Mouse (Mus musculus) liver, embryonic 14.5 days (tissue): ENCODE results near the gene Dnm3. TPM values are rescaled to one million over a fixed set of nuclear protein-coding genes. Genes with fewer than 3 reads are reported as not detected.
A peak's percentile ranks its signal among the peaks of the same experiment; 100 is the strongest.

Source experiments
- ATAC-seq: fragments of 200-750 bp; cut with Nextera tagmentation; 2 replicates; pipeline ENCODE4 v1.8.0; 2017; ENCODE audit warnings: moderate number of reproducible peaks, mild to moderate bottlenecking, moderate library complexity; ENCODE audit not compliant: insufficient read depth
- DNase-seq, 3 experiments: peaks; one replicate each; pipeline ENCODE4 v3.0.0-alpha.2; 2012 to 2013; ENCODE audit warnings: low read depth in 3 of 3, low spot score in 3 of 3
- H3K27ac ChIP-seq: fragments of 300-500 bp; sonication (generic); 2 replicates; pipeline ENCODE4 v1.5.1; 2014; ENCODE audit warnings: moderate library complexity, mild to moderate bottlenecking, control low read depth, inconsistent platforms
- H3K27me3 ChIP-seq: fragments of 300-500 bp; sonication (generic); 2 replicates; pipeline ENCODE4 v1.6.1; 2014; ENCODE audit warnings: mild to moderate bottlenecking, low read length, moderate library complexity; ENCODE audit not compliant: control insufficient read depth, insufficient read depth
- H3K36me3 ChIP-seq: fragments of 300-500 bp; sonication (generic); replicated peaks from 2 replicates; pipeline ENCODE4 v1.6.1; 2014; ENCODE audit warnings: low read depth; ENCODE audit not compliant: control insufficient read depth, insufficient read depth
- H3K4me1 ChIP-seq, 2 experiments: fragments of 200-500 bp in 1 of 2; fragments of 300-500 bp in 1 of 2; sonication (generic) in 1 of 2; replicated peaks; 2 replicates each; pipeline ENCODE4 v1.6.1; 2012 to 2014; ENCODE audit warnings: antibody characterized with exemption in 1 of 2, inconsistent platforms in 1 of 2, low read length in 1 of 2; ENCODE audit not compliant: control insufficient read depth in 2 of 2, insufficient read depth in 2 of 2
- H3K4me2 ChIP-seq: fragments of 300-500 bp; sonication (generic); 2 replicates; pipeline ENCODE4 v1.6.1; 2014; ENCODE audit warnings: low read depth, mild to moderate bottlenecking, control low read depth, moderate library complexity
- H3K4me3 ChIP-seq, 2 experiments: fragments of 200-500 bp in 1 of 2; fragments of 300-500 bp in 1 of 2; sonication (generic) in 1 of 2; 2 replicates each; pipeline ENCODE4 v1.5.1; 2012 to 2014; ENCODE audit warnings: low read depth in 2 of 2, low read length in 2 of 2, mild to moderate bottlenecking in 2 of 2, control low read depth in 1 of 2, inconsistent platforms in 1 of 2, moderate library complexity in 1 of 2; ENCODE audit not compliant: insufficient read depth in 1 of 2
- H3K9ac ChIP-seq: fragments of 300-500 bp; sonication (generic); replicated peaks from 2 replicates; pipeline ENCODE4 v1.6.1; 2014; ENCODE audit warnings: mild to moderate bottlenecking, control low read depth, moderate library complexity
- H3K9me3 ChIP-seq: fragments of 300-500 bp; sonication (generic); 2 replicates; pipeline ENCODE4 v1.6.1; 2016; ENCODE audit warnings: low read length, mixed read lengths; ENCODE audit not compliant: control insufficient read depth
- CTCF ChIP-seq: IDR thresholded peaks from 2 replicates; pipeline ENCODE4 v1.5.1; 2016; ENCODE audit warnings: antibody characterized with exemption, low read depth, control low read depth
- EP300 ChIP-seq: IDR thresholded peaks from 2 replicates; pipeline ENCODE4 v1.6.1; 2016; ENCODE audit warnings: antibody characterized with exemption, low read depth
- WGBS: fragments of 180-500 bp; shearing (Covaris S2); extraction: QIAGEN DNeasy Blood & Tissue Kit; methylation state at CpG from one replicate; pipeline ENCODE4 v1.1.7; 2014; ENCODE audit not compliant: insufficient replicate concordance; 5-methylcytosine and 5-hydroxymethylcytosine counted together
- polyA plus RNA-seq, 2 experiments: library from polyadenylated mRNA; depleted of rRNA in 1 of 2; stranded (reverse) in 1 of 2; unstranded in 1 of 2; fragments of >200 nt; fragmentation: Nextera tagmentation in 1 of 2; extraction: Ambion mirVana in 1 of 2; gene quantifications; 2 replicates each; pipeline versions ENCODE4 v1.2.1 to v1.2.3; 2012 to 2014

The Dnm3 gene
- polyA plus RNA-seq, 2 experiments: 0.61 to 0.96 TPM

- no peaks in the 10 kb centered on the region for H3K9me3 ChIP-seq
- H3K27ac ChIP-seq: no peak overlapping the region
- H3K4me2 ChIP-seq: no peak overlapping the region
- WGBS: 55% methylated on average over 4 of the region's 4 CpGs
- H3K36me3 ChIP-seq: no peaks in the 10 kb centered on the region
- TF ChIP-seq CTCF (no peak), EP300 (no peak)
- H3K27me3 ChIP-seq: no peaks in the 10 kb centered on the region
- H3K4me3 ChIP-seq: no peak overlapping the region
- peaks cover 0 to 7% of the 10 kb centered on the region in 2 experiments; a peak in 2 of 4 replicates for H3K4me1 ChIP-seq
- no peak overlapping the region for H3K9ac ChIP-seq
- ATAC-seq (no peak), DNase-seq (no peak)
Observed at GRCm38 (mm10) chr1:162508211-162509005, 30.6 kb upstream of the Dnm3 start.

GRCm38 (mm10) chr1:162506516-162506915, 28.7 kb upstream of the Dnm3 start:
- H3K4me2 ChIP-seq: no peak overlapping the region
- H3K36me3 ChIP-seq: no peaks in the 10 kb centered on the region
- no peak overlapping the region for H3K9ac ChIP-seq
- H3K4me3 ChIP-seq: no peak overlapping the region
- no peak overlapping the region for H3K27ac ChIP-seq
- no peak for DNase-seq
- ATAC-seq: no peak
- no peaks in the 10 kb centered on the region for H3K27me3 ChIP-seq
- peaks cover 0 to 7% of the 10 kb centered on the region in 2 experiments; a peak in 2 of 4 replicates for H3K4me1 ChIP-seq
- no peak for TF ChIP-seq CTCF
- TF ChIP-seq EP300: no peak
- H3K9me3 ChIP-seq: no peaks in the 10 kb centered on the region
- 45% methylated on average over 4 of the region's 4 CpGs for WGBS

GRCm38 (mm10) chr1:162505649-162506048, 27.8 kb upstream of the Dnm3 start:
- WGBS: 39% methylated on average over 6 of the region's 6 CpGs
- Histone ChIP-seq H3K36me3 (no peaks in the 10 kb centered on the region), H3K27me3 (no peaks in the 10 kb centered on the region), H3K4me2 (no peak overlapping the region), H3K4me1 (peaks cover 0 to 7% of the 10 kb centered on the region in 2 experiments; a peak in 2 of 4 replicates), H3K4me3 (no peak overlapping the region), H3K27ac (no peak overlapping the region), H3K9ac (no peak overlapping the region), H3K9me3 (no peaks in the 10 kb centered on the region)
- no peak for DNase-seq
- ATAC-seq: no peak
- TF ChIP-seq EP300 (no peak), CTCF (no peak)

- Histone ChIP-seq H3K4me1 (peaks cover 0 to 3% of the 10 kb centered on the region in 2 experiments; a peak in 1 of 4 replicates), H3K4me3 (0 out of 4 replicates have a peak overlapping the region, but pooled peaks of 1 of the 2 experiments have one; percentile 42), H3K27ac (no peak overlapping the region), H3K27me3 (peaks cover 19% of the 10 kb centered on the region), H3K9me3 (no peaks in the 10 kb centered on the region), H3K9ac (no peak overlapping the region), H3K4me2 (peak overlapping the region; percentile 59; the same call in 1 of the 2 replicates), H3K36me3 (no peaks in the 10 kb centered on the region)
- 7% methylated on average over 19 of the region's 19 CpGs for WGBS
- ATAC-seq (no peak), DNase-seq (no peak)
- TF ChIP-seq EP300: no peak
- TF ChIP-seq CTCF: no peak
Observed at GRCm38 (mm10) chr1:162476531-162477080, 1.2 kb downstream of the Dnm3 start.

GRCm38 (mm10) chr1:162472949-162473348, 4.9 kb downstream of the Dnm3 start:
- no peak for TF ChIP-seq EP300
- TF ChIP-seq CTCF: no peak
- no peak for ATAC-seq
- 29% methylated on average over 1 of the region's 1 CpGs for WGBS

More at GRCm38 (mm10) chr1:162472949-162473348, 4.9 kb downstream of the Dnm3 start:
- Histone ChIP-seq H3K4me3 (no peak overlapping the region), H3K27me3 (peaks cover 19% of the 10 kb centered on the region), H3K4me2 (no peak overlapping the region), H3K36me3 (no peaks in the 10 kb centered on the region), H3K27ac (no peak overlapping the region), H3K9me3 (no peaks in the 10 kb centered on the region), H3K9ac (no peak overlapping the region), H3K4me1 (0 out of 4 replicates have a peak, but pooled peaks cover 0 to under 1% of the 10 kb centered on the region in 2 experiments)
- no peak for DNase-seq
